16 mouse cellular contexts compared by ENCODE assay signal in the genomic region with DNA sequence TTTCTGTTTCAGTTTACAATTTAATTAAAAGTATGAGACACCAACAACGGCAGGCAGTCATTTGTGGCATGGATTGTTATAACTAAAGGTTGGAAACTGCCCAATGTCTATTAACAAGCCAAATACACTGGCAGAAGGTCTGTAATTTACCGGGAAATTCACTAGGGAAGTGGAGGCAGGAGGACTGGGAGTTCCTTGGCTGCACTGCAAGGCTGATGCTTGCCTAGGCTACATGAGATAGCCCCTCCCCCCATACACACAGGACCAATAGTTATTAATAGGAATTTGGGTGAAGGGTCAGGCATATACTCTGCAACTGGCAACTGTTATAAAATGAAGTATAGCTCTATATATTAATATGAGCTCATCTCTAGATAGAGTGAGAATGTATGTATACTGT.
"Had no signal": no experiment of that assay in that cellular context is flagged by ENCODE, and none has a peak within 500 bp of the region (broad histone marks: within the 10 kb centered on the region; RNA-seq: fewer than 3 reads in every experiment).

No protein-coding gene starts in this region.

- H3K9me3 ChIP-seq: lung, embryonic 15.5 days; midbrain, embryonic 13.5 days; midbrain, embryonic 15.5 days; neural tube, embryonic 12.5 days; stomach, embryonic 15.5 days had no signal

- H3K4me2 ChIP-seq: lung, embryonic 15.5 days; midbrain, embryonic 11.5 days; midbrain, embryonic 13.5 days; midbrain, embryonic 15.5 days; neural tube, embryonic 12.5 days; stomach, embryonic 15.5 days had no signal

- ATAC-seq: liver, postnatal 0 days; lung, postnatal 0 days; midbrain, embryonic 13.5 days; midbrain, embryonic 15.5 days had no signal

- H3K36me3 ChIP-seq: lung, embryonic 15.5 days; midbrain, embryonic 13.5 days; midbrain, embryonic 15.5 days; neural tube, embryonic 12.5 days; stomach, embryonic 15.5 days had no signal

- DNase-seq: liver, postnatal 0 days; lung, adult 2 months; lung, postnatal 14 days; right cerebral cortex, postnatal 14 days; thymus, adult 2 months; thymus, postnatal 25 days had no signal

- H3K27me3 ChIP-seq: lung, embryonic 15.5 days; midbrain, embryonic 15.5 days; neural tube, embryonic 12.5 days; stomach, embryonic 15.5 days had no signal

- H3K27ac ChIP-seq: lung, embryonic 15.5 days; macrophage; midbrain, embryonic 13.5 days; midbrain, embryonic 15.5 days; neural tube, embryonic 12.5 days; stomach, embryonic 15.5 days; stomach, postnatal 0 days had no signal

- H3K4me3 ChIP-seq: lung, embryonic 15.5 days; megakaryocyte, embryonic 14.5 days; midbrain, embryonic 13.5 days; midbrain, embryonic 15.5 days; neural tube, embryonic 12.5 days; stomach, embryonic 15.5 days had no signal

- H3K9ac ChIP-seq: liver, postnatal 0 days; lung, embryonic 15.5 days; midbrain, embryonic 13.5 days; midbrain, embryonic 15.5 days; neural tube, embryonic 12.5 days; stomach, embryonic 15.5 days had no signal
